Mouse (Mus musculus): Measurements from ENCODE around the gene Cts8. TPM values are rescaled to one million over a fixed set of nuclear protein-coding genes. Genes with fewer than 3 reads are reported as not detected.

The Cts8 gene
- not detected in 2 replicates for total RNA-seq (2012; rRNA removed)

DNA sequence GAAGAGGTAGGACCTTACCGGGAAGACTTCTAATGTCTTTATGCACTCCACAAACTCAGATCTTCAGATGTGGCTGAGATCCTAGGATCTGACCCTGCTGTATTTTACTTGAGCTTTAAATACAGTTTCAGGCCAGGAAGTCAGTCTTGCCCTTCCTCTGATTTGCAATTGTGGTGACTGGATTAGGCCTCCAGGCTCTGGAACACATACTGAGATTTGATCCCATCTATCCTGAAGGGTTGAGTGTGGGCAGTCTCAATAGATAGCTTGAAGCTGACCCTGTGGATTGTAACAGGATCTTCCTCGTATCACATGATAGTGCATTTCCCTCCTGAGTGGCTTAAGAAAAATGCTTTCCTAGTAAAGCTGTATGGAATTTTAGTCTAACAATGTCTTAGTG, at the start of gene Cts8:
Gene Cts8, minus strand, starts transcription at position 101 of the 400 bp plus-strand sequence.
- H3K4me3 ChIP-seq (ENCODE audit: insufficient read depth in 1 of 2, low read depth in 1 of 2, low read length in 2 of 2, poor library complexity in 1 of 2, severe bottlenecking in 1 of 2): no peak within 1 kb of the TSS
- H3K4me1 ChIP-seq (ENCODE audit: control insufficient read depth in 2 of 2, insufficient read depth in 2 of 2, low read length in 2 of 2, poor library complexity in 1 of 2): no peaks in the 10 kb centered on the region
- no peak within 1 kb of the TSS for H3K9ac ChIP-seq (ENCODE audit: insufficient read depth, low read depth, low read length, poor library complexity, severe bottlenecking)
- no peaks in the 10 kb centered on the region for H3K9me3 ChIP-seq (ENCODE audit: control insufficient read depth, insufficient read depth, low read depth, low read length)
- no peaks in the 10 kb centered on the region for H3K36me3 ChIP-seq (ENCODE audit: control insufficient read depth, insufficient read depth, low read length, poor library complexity, severe bottlenecking)
- DNase-seq (ENCODE audit: low read depth, low spot score): no peak
- TF ChIP-seq HCFC1 (IDR thresholded peaks at IDR 0.05; ENCODE audit: borderline replicate concordance, insufficient read depth, low read length) (no peak), ZC3H11A (IDR thresholded peaks at IDR 0.05; ENCODE audit: borderline replicate concordance, low read depth, low read length) (no peak), ZNF384 (IDR thresholded peaks at IDR 0.05; ENCODE audit: low read depth, low read length) (no peak), MAFK (IDR thresholded peaks at IDR 0.05; ENCODE audit: insufficient read depth, low read depth, low read length) (no peak), CHD2 (IDR thresholded peaks at IDR 0.05; ENCODE audit: low read depth, low read length) (no peak)
- in situ Hi-C loops (cut with MboI; ENCODE audit: low sequenced_read_pairs in 2 of 2, unreplicated experiment in 2 of 2): no loop called here
- H3K27ac ChIP-seq (ENCODE audit: insufficient read depth, low read depth, low read length, poor library complexity, severe bottlenecking): no peak within 1 kb of the TSS

DNA sequence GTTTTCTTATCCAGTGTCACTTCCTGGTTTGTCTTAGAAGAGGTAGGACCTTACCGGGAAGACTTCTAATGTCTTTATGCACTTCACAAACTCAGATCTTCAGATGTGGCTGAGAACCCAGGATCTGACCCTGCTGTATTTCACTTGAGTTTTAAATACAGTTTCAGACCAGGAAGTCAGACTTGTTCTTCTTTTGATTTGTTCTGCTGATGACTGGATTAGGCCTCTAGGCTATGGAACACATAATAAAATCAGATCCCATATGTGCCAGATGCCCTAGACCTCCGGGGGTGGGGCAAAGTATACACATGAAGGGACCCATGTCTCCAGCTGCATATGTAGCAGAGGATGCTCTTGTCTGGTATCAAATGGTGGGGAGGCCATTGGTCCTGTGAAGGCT, 33.6 kb upstream of the Cts8 start, which contains the start of gene Gm49398:
Gene Gm49398, minus strand, starts transcription at position 101 of the 400 bp plus-strand sequence.
- no peaks in the 10 kb centered on the region for H3K9me3 ChIP-seq (ENCODE audit: control insufficient read depth, insufficient read depth, low read depth, low read length)
- H3K4me3 ChIP-seq (ENCODE audit: insufficient read depth in 1 of 2, low read depth in 1 of 2, low read length in 2 of 2, poor library complexity in 1 of 2, severe bottlenecking in 1 of 2): no peak within 1 kb of the TSS
- no peak for DNase-seq (ENCODE audit: low read depth, low spot score)
- TF ChIP-seq HCFC1 (IDR thresholded peaks at IDR 0.05; ENCODE audit: borderline replicate concordance, insufficient read depth, low read length): no peak
- TF ChIP-seq MAFK (IDR thresholded peaks at IDR 0.05; ENCODE audit: insufficient read depth, low read depth, low read length): no peak
- TF ChIP-seq CHD2 (IDR thresholded peaks at IDR 0.05; ENCODE audit: low read depth, low read length): no peak
- TF ChIP-seq ZNF384 (IDR thresholded peaks at IDR 0.05; ENCODE audit: low read depth, low read length): no peak
- TF ChIP-seq ZC3H11A (IDR thresholded peaks at IDR 0.05; ENCODE audit: borderline replicate concordance, low read depth, low read length): no peak
- H3K36me3 ChIP-seq (ENCODE audit: control insufficient read depth, insufficient read depth, low read length, poor library complexity, severe bottlenecking): no peaks in the 10 kb centered on the region
- no peak within 1 kb of the TSS for H3K9ac ChIP-seq (ENCODE audit: insufficient read depth, low read depth, low read length, poor library complexity, severe bottlenecking)
- H3K4me1 ChIP-seq (ENCODE audit: control insufficient read depth in 2 of 2, insufficient read depth in 2 of 2, low read length in 2 of 2, poor library complexity in 1 of 2): no peaks in the 10 kb centered on the region
- in situ Hi-C loops (cut with MboI; ENCODE audit: low sequenced_read_pairs in 2 of 2, unreplicated experiment in 2 of 2): no loop called here
- H3K27ac ChIP-seq (ENCODE audit: insufficient read depth, low read depth, low read length, poor library complexity, severe bottlenecking): no peak within 1 kb of the TSS

DNA sequence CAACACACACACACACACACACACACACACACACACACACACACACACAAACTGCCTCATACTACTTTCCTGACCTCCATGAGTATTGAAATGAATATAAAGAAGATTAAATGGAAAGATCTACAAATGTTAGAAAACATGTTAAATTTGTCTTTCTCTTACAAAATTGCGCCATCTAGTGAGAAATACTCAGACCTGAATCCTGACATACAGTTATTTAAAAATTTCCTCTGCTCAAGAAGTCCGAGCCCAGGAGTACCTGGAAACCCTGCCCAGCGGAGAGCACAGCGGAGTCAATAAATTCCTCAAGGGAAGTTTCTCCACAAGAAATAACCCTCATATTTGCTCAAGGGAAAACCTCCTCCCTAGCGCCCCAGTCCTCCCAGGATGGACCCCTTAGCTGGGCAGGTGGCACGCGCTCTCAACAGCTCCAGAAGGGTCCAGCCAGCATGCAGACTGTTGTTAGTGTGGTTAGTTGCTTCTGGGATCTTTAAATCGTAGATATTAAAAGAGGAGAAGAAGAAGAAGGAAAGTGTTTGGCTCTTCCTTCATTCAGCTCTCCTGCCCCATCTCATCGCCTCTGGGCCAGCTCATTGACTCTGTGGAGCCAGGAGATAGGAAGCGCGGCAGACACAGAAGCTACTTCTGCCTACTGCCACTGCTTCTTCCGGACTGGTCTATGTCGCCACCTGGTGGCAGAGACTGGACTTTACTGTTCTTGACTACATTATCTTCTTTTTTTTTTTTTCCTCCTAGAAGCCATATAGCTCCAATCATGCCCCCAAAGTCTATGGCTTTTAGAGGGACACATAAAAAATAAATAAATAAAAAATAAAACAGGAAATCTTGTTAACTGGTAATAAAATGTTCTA, 13.8 kb downstream of the Cts8 start:
- peak overlapping the region; percentile 29 to 65 for H3K4me3 ChIP-seq (ENCODE audit: insufficient read depth in 1 of 2, low read depth in 1 of 2, low read length in 2 of 2, poor library complexity in 1 of 2, severe bottlenecking in 1 of 2)
- peak overlapping the region; percentile 22; the same call in 1 of the 2 replicates for H3K9ac ChIP-seq (ENCODE audit: insufficient read depth, low read depth, low read length, poor library complexity, severe bottlenecking)
- H3K4me1 ChIP-seq (ENCODE audit: control insufficient read depth in 2 of 2, insufficient read depth in 2 of 2, low read length in 2 of 2, poor library complexity in 1 of 2): no peaks in the 10 kb centered on the region
- in situ Hi-C loops (cut with MboI; ENCODE audit: low sequenced_read_pairs in 2 of 2, unreplicated experiment in 2 of 2): no loop called here
- no peak overlapping the region for H3K27ac ChIP-seq (ENCODE audit: insufficient read depth, low read depth, low read length, poor library complexity, severe bottlenecking)
- no peaks in the 10 kb centered on the region for H3K9me3 ChIP-seq (ENCODE audit: control insufficient read depth, insufficient read depth, low read depth, low read length)
- H3K36me3 ChIP-seq (ENCODE audit: control insufficient read depth, insufficient read depth, low read length, poor library complexity, severe bottlenecking): no peaks in the 10 kb centered on the region
- TF ChIP-seq ZNF384 (IDR thresholded peaks at IDR 0.05; ENCODE audit: low read depth, low read length): peak; percentile 97
- TF ChIP-seq ZC3H11A (IDR thresholded peaks at IDR 0.05; ENCODE audit: borderline replicate concordance, low read depth, low read length): peak; percentile 71; the same call in 1 of the 2 replicates
- TF ChIP-seq HCFC1 (IDR thresholded peaks at IDR 0.05; ENCODE audit: borderline replicate concordance, insufficient read depth, low read length): no peak
- DNase-seq (ENCODE audit: low read depth, low spot score): peak; percentile 80

DNA sequence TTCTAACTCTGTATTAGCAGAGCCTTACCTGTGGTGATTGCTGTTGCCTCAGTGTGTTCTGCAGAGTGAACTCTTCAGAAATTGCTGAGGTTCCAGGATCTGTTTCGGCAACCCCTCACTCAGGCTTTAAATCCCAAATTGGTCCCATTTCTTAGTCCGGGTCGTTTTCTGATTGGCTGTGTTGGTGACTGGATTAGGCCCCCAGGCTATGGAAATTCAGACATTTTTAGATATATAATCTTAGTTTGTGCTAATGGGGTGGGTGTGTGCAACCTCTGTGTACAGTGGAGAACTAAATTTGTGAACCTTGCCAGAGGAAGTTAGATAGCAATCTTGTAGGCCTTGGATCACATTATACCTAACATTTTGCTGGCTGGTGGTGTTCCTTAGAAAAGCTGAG, 51.8 kb downstream of the Cts8 start, which contains the start of gene Cts6:
Gene Cts6, minus strand, starts transcription at position 101 of the 400 bp plus-strand sequence.
- in situ Hi-C loops (cut with MboI; ENCODE audit: low sequenced_read_pairs in 2 of 2, unreplicated experiment in 2 of 2): no loop called here
- Histone ChIP-seq H3K4me1 (ENCODE audit: control insufficient read depth in 2 of 2, insufficient read depth in 2 of 2, low read length in 2 of 2, poor library complexity in 1 of 2) (no peaks in the 10 kb centered on the region), H3K9ac (ENCODE audit: insufficient read depth, low read depth, low read length, poor library complexity, severe bottlenecking) (no peak within 1 kb of the TSS), H3K9me3 (ENCODE audit: control insufficient read depth, insufficient read depth, low read depth, low read length) (no peaks in the 10 kb centered on the region), H3K4me3 (ENCODE audit: insufficient read depth in 1 of 2, low read depth in 1 of 2, low read length in 2 of 2, poor library complexity in 1 of 2, severe bottlenecking in 1 of 2) (no peak within 1 kb of the TSS), H3K36me3 (ENCODE audit: control insufficient read depth, insufficient read depth, low read length, poor library complexity, severe bottlenecking) (no peaks in the 10 kb centered on the region), H3K27ac (ENCODE audit: insufficient read depth, low read depth, low read length, poor library complexity, severe bottlenecking) (no peak within 1 kb of the TSS)
- TF ChIP-seq HCFC1 (IDR thresholded peaks at IDR 0.05; ENCODE audit: borderline replicate concordance, insufficient read depth, low read length) (no peak), ZNF384 (IDR thresholded peaks at IDR 0.05; ENCODE audit: low read depth, low read length) (no peak), CHD2 (IDR thresholded peaks at IDR 0.05; ENCODE audit: low read depth, low read length) (no peak), ZC3H11A (IDR thresholded peaks at IDR 0.05; ENCODE audit: borderline replicate concordance, low read depth, low read length) (no peak), MAFK (IDR thresholded peaks at IDR 0.05; ENCODE audit: insufficient read depth, low read depth, low read length) (no peak)
- DNase-seq (ENCODE audit: low read depth, low spot score): no peak

Other genes with a start within 250 kb of the Cts8 start
- gene Ctsj, start 249.4 kb downstream of the Cts8 start, total RNA-seq (2012; rRNA removed): 2.4 TPM in 1 of 2 replicates, not detected in the other
- 0.18 TPM in 1 of 2 replicates, not detected in the other for gene Ctsq, start 214.7 kb downstream of the Cts8 start, total RNA-seq (2012; rRNA removed)
- 0.22 TPM in 1 of 2 replicates, not detected in the other for gene Ctsr, start 91.1 kb downstream of the Cts8 start, total RNA-seq (2012; rRNA removed)
- not detected in 2 replicates for gene Cts6, start 51.9 kb downstream of the Cts8 start, total RNA-seq (2012; rRNA removed)
- not detected in 2 replicates for gene Gm49398, start 33.5 kb upstream of the Cts8 start, total RNA-seq (2012; rRNA removed)
- not detected in 2 replicates for gene Cts7, start 102.8 kb upstream of the Cts8 start, total RNA-seq (2012; rRNA removed)